Mouse (Mus musculus): Measurements from ENCODE around the gene Tmem14c.

DNA sequence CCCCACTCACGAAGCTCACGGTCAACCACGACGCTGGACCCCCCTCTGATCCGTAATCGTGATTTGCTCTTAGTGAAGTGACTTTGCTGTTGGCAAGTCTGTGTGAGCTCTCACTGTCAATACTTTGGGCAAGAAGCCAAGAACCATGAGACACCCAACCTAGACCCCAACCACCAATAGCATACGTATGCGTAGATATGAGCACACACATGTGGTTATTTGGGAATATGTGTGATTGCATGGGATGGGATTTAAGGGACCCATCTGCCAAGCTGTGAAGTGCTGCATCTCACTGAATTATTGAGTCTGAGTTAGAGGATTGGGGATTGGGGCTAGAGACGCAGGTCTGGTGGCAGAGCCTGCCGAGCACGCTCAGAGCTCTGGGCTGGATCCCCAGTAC, 55.5 kb downstream of the Tmem14c start:
- TF ChIP-seq CTCF (IDR thresholded peaks at IDR 0.05; ENCODE audit: low read depth) (no peak), EP300 (IDR thresholded peaks at IDR 0.05; ENCODE audit: low read depth) (no peak)

Measured in heart, postnatal 0 days (tissue).